Mouse (Mus musculus) lung, embryonic 15.5 days (tissue): ENCODE data around the gene Gab1. TPM values are rescaled to one million over a fixed set of nuclear protein-coding genes. Genes with fewer than 3 reads are reported as not detected.

Experiments
- ATAC-seq: fragments of 200-750 bp; cut with Nextera tagmentation; 2 replicates; pipeline ENCODE4 v1.8.0; 2017; ENCODE audit warnings: moderate number of reproducible peaks, borderline replicate concordance; ENCODE audit not compliant: low FRiP score, low TSS enrichment; ENCODE audit errors: extremely low read depth
- H3K27ac ChIP-seq: fragments of 300-500 bp; sonication (generic); 2 replicates; pipeline ENCODE4 v1.5.1; 2015; ENCODE audit warnings: moderate library complexity, mild to moderate bottlenecking, inconsistent platforms
- H3K27me3 ChIP-seq: fragments of 300-500 bp; sonication (generic); 2 replicates; pipeline ENCODE4 v1.6.1; 2015; ENCODE audit warnings: inconsistent platforms
- H3K36me3 ChIP-seq: fragments of 300-500 bp; sonication (generic); 2 replicates; pipeline ENCODE4 v1.6.1; 2015; ENCODE audit warnings: inconsistent platforms
- H3K4me1 ChIP-seq: fragments of 300-500 bp; sonication (generic); 2 replicates; pipeline ENCODE4 v1.6.1; 2015; ENCODE audit warnings: inconsistent platforms
- H3K4me2 ChIP-seq: fragments of 300-500 bp; sonication (generic); 2 replicates; pipeline ENCODE4 v1.6.1; 2015; ENCODE audit warnings: inconsistent platforms, mild to moderate bottlenecking, moderate library complexity
- H3K4me3 ChIP-seq: fragments of 300-500 bp; sonication (generic); 2 replicates; pipeline ENCODE4 v1.5.1; 2015; ENCODE audit warnings: mild to moderate bottlenecking, inconsistent platforms
- H3K9ac ChIP-seq: fragments of 300-500 bp; sonication (generic); 2 replicates; pipeline ENCODE4 v1.6.1; 2015; ENCODE audit warnings: inconsistent platforms
- H3K9me3 ChIP-seq: fragments of 300-500 bp; sonication (generic); 2 replicates; pipeline ENCODE4 v1.6.1; 2016; ENCODE audit warnings: inconsistent platforms
- WGBS: fragments of 180-500 bp; shearing (Covaris S2); methylation state at CpG from one replicate; pipeline ENCODE4 v1.1.7; 2015; 5-methylcytosine and 5-hydroxymethylcytosine counted together
- polyA plus RNA-seq: library from polyadenylated mRNA; unstranded; fragments of >200 nt; fragmentation: Nextera tagmentation; extraction: Ambion mirVana; gene quantifications from 2 replicates; pipeline ENCODE4 v1.2.1, GENCODE M21; 2015

Gab1 gene
- polyA plus RNA-seq, 1 experiment from 2014 or later: 22.2 TPM

GRCm38 (mm10) chr8:80835401-80835800, 44.9 kb downstream of the Gab1 start:
- H3K4me1 ChIP-seq: peaks cover 30% of the 10 kb centered on the region
- no peak overlapping the region for H3K4me3 ChIP-seq
- no peaks in the 10 kb centered on the region for H3K36me3 ChIP-seq
- no peak overlapping the region for H3K9ac ChIP-seq
- H3K27ac ChIP-seq: no peak overlapping the region
- no peaks in the 10 kb centered on the region for H3K27me3 ChIP-seq
- no peaks in the 10 kb centered on the region for H3K9me3 ChIP-seq
- H3K4me2 ChIP-seq: no peak overlapping the region
- no peak for ATAC-seq
- WGBS: 73% methylated on average over 6 of the region's 6 CpGs

- Histone ChIP-seq H3K4me2 (no peak overlapping the region), H3K9me3 (no peaks in the 10 kb centered on the region), H3K4me1 (peaks cover 35% of the 10 kb centered on the region), H3K27me3 (no peaks in the 10 kb centered on the region), H3K36me3 (no peaks in the 10 kb centered on the region), H3K27ac (no peak overlapping the region), H3K9ac (no peak overlapping the region), H3K4me3 (no peak overlapping the region)
- WGBS: 61% methylated on average over 4 of the region's 4 CpGs
- no peak for ATAC-seq
Measured at GRCm38 (mm10) chr8:80834443-80834842, 45.9 kb downstream of the Gab1 start.

- no peaks in the 10 kb centered on the region for H3K9me3 ChIP-seq
- no peaks in the 10 kb centered on the region for H3K36me3 ChIP-seq
- no peak overlapping the region for H3K4me3 ChIP-seq
- no peaks in the 10 kb centered on the region for H3K27me3 ChIP-seq
- peaks cover 29% of the 10 kb centered on the region for H3K4me1 ChIP-seq
- no peak overlapping the region for H3K27ac ChIP-seq
- H3K4me2 ChIP-seq: no peak overlapping the region
- no peak overlapping the region for H3K9ac ChIP-seq
- ATAC-seq: no peak
Measured at GRCm38 (mm10) chr8:80832534-80832933, 47.8 kb downstream of the Gab1 start.

- Histone ChIP-seq H3K27me3 (no peaks in the 10 kb centered on the region), H3K27ac (no peak overlapping the region), H3K4me2 (no peak overlapping the region), H3K9ac (no peak overlapping the region), H3K36me3 (no peaks in the 10 kb centered on the region), H3K9me3 (no peaks in the 10 kb centered on the region), H3K4me3 (no peak overlapping the region), H3K4me1 (peaks cover 25% of the 10 kb centered on the region)
- no peak for ATAC-seq
- 94% methylated on average over 5 of the region's 5 CpGs for WGBS
Measured at GRCm38 (mm10) chr8:80831876-80832524, 48.3 kb downstream of the Gab1 start.

GRCm38 (mm10) chr8:80830724-80831566, 49.4 kb downstream of the Gab1 start:
- no peaks in the 10 kb centered on the region for H3K36me3 ChIP-seq
- peak overlapping the region; percentile 6; the same call in 1 of the 2 replicates for H3K27ac ChIP-seq
- H3K9ac ChIP-seq: no peak overlapping the region
- no peaks in the 10 kb centered on the region for H3K27me3 ChIP-seq
- no peaks in the 10 kb centered on the region for H3K9me3 ChIP-seq
- H3K4me3 ChIP-seq: no peak overlapping the region
- ATAC-seq: peak; percentile 44; the same call in 1 of the 2 replicates
- peaks cover 25% of the 10 kb centered on the region for H3K4me1 ChIP-seq
- H3K4me2 ChIP-seq: no peak overlapping the region
- WGBS: 41% methylated on average over 11 of the region's 11 CpGs

- no peak overlapping the region for H3K4me2 ChIP-seq
- H3K9ac ChIP-seq: no peak overlapping the region
- no peak overlapping the region; the same call in 1 of the 2 replicates for H3K27ac ChIP-seq
- peaks cover 25% of the 10 kb centered on the region for H3K4me1 ChIP-seq
- H3K9me3 ChIP-seq: no peaks in the 10 kb centered on the region
- H3K27me3 ChIP-seq: no peaks in the 10 kb centered on the region
- WGBS: 52% methylated on average over 7 of the region's 7 CpGs
- ATAC-seq: no peak
- H3K4me3 ChIP-seq: no peak overlapping the region
- H3K36me3 ChIP-seq: no peaks in the 10 kb centered on the region
Measured at GRCm38 (mm10) chr8:80830141-80830540, 50.2 kb downstream of the Gab1 start.

- Histone ChIP-seq H3K4me1 (peaks cover 25% of the 10 kb centered on the region), H3K27ac (no peak overlapping the region), H3K4me2 (no peak overlapping the region), H3K4me3 (no peak overlapping the region), H3K36me3 (no peaks in the 10 kb centered on the region), H3K9me3 (no peaks in the 10 kb centered on the region), H3K9ac (no peak overlapping the region), H3K27me3 (no peaks in the 10 kb centered on the region)
- 84% methylated on average over 7 of the region's 7 CpGs for WGBS
- no peak for ATAC-seq
Measured at GRCm38 (mm10) chr8:80826996-80827395, 53.3 kb downstream of the Gab1 start.

GRCm38 (mm10) chr8:80825136-80825535, 55.2 kb downstream of the Gab1 start:
- Histone ChIP-seq H3K4me1 (peaks cover 13% of the 10 kb centered on the region), H3K4me3 (no peak overlapping the region), H3K27me3 (no peaks in the 10 kb centered on the region), H3K27ac (no peak overlapping the region), H3K36me3 (no peaks in the 10 kb centered on the region), H3K9me3 (no peaks in the 10 kb centered on the region), H3K9ac (no peak overlapping the region), H3K4me2 (no peak overlapping the region)
- 73% methylated on average over 4 of the region's 4 CpGs for WGBS
- no peak for ATAC-seq

GRCm38 (mm10) chr8:80824426-80824825, 55.9 kb downstream of the Gab1 start:
- Histone ChIP-seq H3K4me1 (peaks cover 11% of the 10 kb centered on the region), H3K27me3 (no peaks in the 10 kb centered on the region), H3K4me3 (no peak overlapping the region), H3K9ac (no peak overlapping the region), H3K27ac (no peak overlapping the region), H3K36me3 (no peaks in the 10 kb centered on the region), H3K9me3 (no peaks in the 10 kb centered on the region), H3K4me2 (no peak overlapping the region)
- 45% methylated on average over 5 of the region's 5 CpGs for WGBS
- ATAC-seq: no peak

GRCm38 (mm10) chr8:80823250-80823649, 57.1 kb downstream of the Gab1 start:
- Histone ChIP-seq H3K27me3 (no peaks in the 10 kb centered on the region), H3K27ac (no peak overlapping the region), H3K9me3 (no peaks in the 10 kb centered on the region), H3K4me2 (no peak overlapping the region), H3K9ac (no peak overlapping the region), H3K4me1 (peaks cover 11% of the 10 kb centered on the region), H3K36me3 (no peaks in the 10 kb centered on the region), H3K4me3 (no peak overlapping the region)
- ATAC-seq: no peak
- 84% methylated on average over 5 of the region's 5 CpGs for WGBS

- H3K4me2 ChIP-seq: no peak overlapping the region
- ATAC-seq: no peak
- peaks cover 6% of the 10 kb centered on the region for H3K4me1 ChIP-seq
Measured at GRCm38 (mm10) chr8:80821367-80822225, 58.7 kb downstream of the Gab1 start.

More at GRCm38 (mm10) chr8:80821367-80822225, 58.7 kb downstream of the Gab1 start:
- Histone ChIP-seq H3K9ac (no peak overlapping the region), H3K36me3 (no peaks in the 10 kb centered on the region), H3K27ac (no peak overlapping the region), H3K27me3 (no peaks in the 10 kb centered on the region), H3K4me3 (no peak overlapping the region), H3K9me3 (no peaks in the 10 kb centered on the region)
- 55% methylated on average over 12 of the region's 12 CpGs for WGBS
